Mouse (Mus musculus) cerebellum, postnatal 4 days (tissue): ENCODE measurements around the gene Ccdc146.
A peak's percentile ranks its signal among the peaks of the same experiment; 100 is the strongest.

Source experiments
- DNase-seq, 2 experiments: peaks; one replicate each; pipeline ENCODE4 v3.0.0; 2022; ENCODE audit warnings: low spot score in 2 of 2, mixed read lengths in 1 of 2

Ccdc146 gene

GRCm38 (mm10) chr5:21264352-21265021, 160.0 kb downstream of the Ccdc146 start:
- no peak for DNase-seq

GRCm38 (mm10) chr5:21263202-21264055, 161.0 kb downstream of the Ccdc146 start:
- peak in 1 of 2 experiments; percentile 62 for DNase-seq

GRCm38 (mm10) chr5:21261202-21261844, 163.2 kb downstream of the Ccdc146 start:
- DNase-seq: no peak

GRCm38 (mm10) chr5:21260746-21261145, 163.7 kb downstream of the Ccdc146 start:
- no peak for DNase-seq

GRCm38 (mm10) chr5:21257806-21258205, 166.7 kb downstream of the Ccdc146 start:
- no peak for DNase-seq

GRCm38 (mm10) chr5:21257126-21257525, 167.4 kb downstream of the Ccdc146 start:
- DNase-seq: no peak

- DNase-seq: no peak
These were observed 168.8 kb downstream of the Ccdc146 start for GRCm38 (mm10) chr5:21255551-21256132.

- DNase-seq: no peak
These were observed 169.5 kb downstream of the Ccdc146 start for GRCm38 (mm10) chr5:21254731-21255525.

- DNase-seq: no peak
These were observed 175.6 kb downstream of the Ccdc146 start for GRCm38 (mm10) chr5:21248834-21249233.

GRCm38 (mm10) chr5:21247916-21248315, 176.6 kb downstream of the Ccdc146 start:
- DNase-seq: no peak

- no peak for DNase-seq
These were observed 177.7 kb downstream of the Ccdc146 start for GRCm38 (mm10) chr5:21246794-21247193.

- no peak for DNase-seq
These were observed 179.2 kb downstream of the Ccdc146 start for GRCm38 (mm10) chr5:21245241-21245640.

- no peak for DNase-seq
These were observed 179.9 kb downstream of the Ccdc146 start for GRCm38 (mm10) chr5:21244575-21244974.
